Mouse (Mus musculus): ENCODE results near the gene Hoxb3. TPM values are rescaled to one million over a fixed set of nuclear protein-coding genes. Genes with fewer than 3 reads are reported as not detected.

Gene Hoxb3
- total RNA-seq, 2 experiments from 2014 or later: 0.22 to 0.51 TPM

DNA sequence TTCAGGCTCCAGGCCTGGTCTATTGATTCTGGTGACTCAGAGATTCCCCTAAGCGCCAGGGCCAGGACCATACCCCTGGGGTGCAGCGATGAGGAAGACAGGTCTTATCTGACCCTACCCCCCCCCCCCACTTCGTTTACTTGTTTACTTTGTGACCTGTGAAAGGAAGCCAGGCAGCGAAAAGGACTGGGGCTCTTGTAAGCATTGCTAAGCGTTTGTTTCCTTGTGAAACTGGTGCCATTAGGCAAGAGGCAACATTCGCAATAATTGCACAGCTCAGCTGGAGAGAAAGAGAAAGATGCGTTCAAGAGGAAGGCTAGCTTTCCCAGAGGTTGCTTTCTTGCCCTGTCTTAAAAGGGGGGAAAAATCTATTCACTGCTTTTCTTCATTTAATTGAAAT is 46.0 kb downstream of the Hoxb3 start:
- TF ChIP-seq CTCF (IDR thresholded peaks at IDR 0.05): no peak
- intact Hi-C loops (cut with DNase I): no loop called here

DNA sequence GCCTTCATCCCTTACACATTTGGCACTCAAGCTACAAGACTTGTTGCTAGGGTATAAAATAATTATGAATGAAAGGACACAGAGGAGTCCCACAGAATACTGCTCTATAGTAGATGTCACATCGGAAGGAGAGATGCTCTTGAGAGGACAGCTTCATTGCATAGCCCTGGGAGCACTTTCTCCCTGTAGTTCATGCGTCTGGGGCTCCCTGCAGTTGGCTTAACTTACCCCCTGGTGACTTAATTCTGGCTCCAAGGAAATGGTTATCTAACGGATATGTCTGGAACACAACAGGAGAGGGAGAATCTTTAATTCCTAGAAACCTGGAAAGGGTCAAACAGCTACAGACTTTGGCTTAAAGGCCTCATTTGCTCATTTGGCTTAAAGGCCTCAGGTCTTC is 48.6 kb downstream of the Hoxb3 start:
- no peak for DNase-seq
- Histone ChIP-seq H3K27ac (no peak overlapping the region), H3K4me3 (no peak overlapping the region)
- no peak for TF ChIP-seq CTCF (IDR thresholded peaks at IDR 0.05)
- intact Hi-C loops (cut with DNase I): no loop called here

More for the DNA sequence above, 46.0 kb downstream of the Hoxb3 start:
- H3K27ac ChIP-seq: no peak overlapping the region
- no peak overlapping the region for H3K4me3 ChIP-seq
- DNase-seq: no peak

DNA sequence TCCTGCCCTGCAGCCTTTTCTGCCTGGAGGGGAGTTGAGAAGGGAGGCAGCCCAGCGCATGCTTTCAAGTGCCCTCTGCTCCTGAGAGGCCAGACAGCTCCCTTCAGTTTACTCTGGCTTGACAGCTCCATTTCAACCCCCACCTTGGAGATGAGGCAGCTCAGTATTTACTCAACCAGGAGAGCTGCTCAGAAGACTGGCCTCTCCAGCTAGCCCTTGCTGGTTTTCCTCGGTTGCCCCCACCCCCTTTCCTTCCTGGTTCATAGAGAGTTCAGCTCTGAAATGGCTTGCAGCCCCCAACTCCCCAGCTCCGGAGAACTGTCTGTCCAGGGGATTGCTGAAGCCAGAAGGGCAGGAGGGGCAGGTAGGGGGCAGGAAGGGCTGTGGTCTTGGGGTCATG is 49.4 kb downstream of the Hoxb3 start:
- TF ChIP-seq CTCF (IDR thresholded peaks at IDR 0.05): no peak
- intact Hi-C loops (cut with DNase I): no loop called here
- Histone ChIP-seq H3K4me3 (no peak overlapping the region), H3K27ac (no peak overlapping the region)
- DNase-seq: no peak

DNA sequence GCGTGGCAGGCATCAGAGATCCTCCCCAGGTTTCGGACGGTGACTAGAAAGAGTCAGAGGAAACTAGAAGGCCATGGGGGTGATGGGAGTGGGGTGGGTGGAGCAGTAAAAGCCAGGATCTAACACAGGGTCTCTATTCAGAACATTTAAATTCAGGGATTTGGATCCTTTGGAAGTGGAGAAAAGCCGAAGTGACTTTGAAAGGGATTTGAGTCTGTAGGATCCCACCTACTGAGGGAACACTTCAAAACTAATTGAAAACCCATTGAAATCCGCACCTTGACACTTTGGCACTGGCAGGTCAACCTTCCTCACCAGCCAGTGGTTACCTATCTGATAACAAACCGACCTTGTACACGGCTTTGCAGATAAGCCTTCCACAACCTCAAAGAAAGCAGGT is 51.7 kb downstream of the Hoxb3 start:
- Histone ChIP-seq H3K27ac (no peak overlapping the region), H3K4me3 (no peak overlapping the region)
- intact Hi-C loops (cut with DNase I): no loop called here
- no peak for DNase-seq
- no peak for TF ChIP-seq CTCF (IDR thresholded peaks at IDR 0.05)

DNA sequence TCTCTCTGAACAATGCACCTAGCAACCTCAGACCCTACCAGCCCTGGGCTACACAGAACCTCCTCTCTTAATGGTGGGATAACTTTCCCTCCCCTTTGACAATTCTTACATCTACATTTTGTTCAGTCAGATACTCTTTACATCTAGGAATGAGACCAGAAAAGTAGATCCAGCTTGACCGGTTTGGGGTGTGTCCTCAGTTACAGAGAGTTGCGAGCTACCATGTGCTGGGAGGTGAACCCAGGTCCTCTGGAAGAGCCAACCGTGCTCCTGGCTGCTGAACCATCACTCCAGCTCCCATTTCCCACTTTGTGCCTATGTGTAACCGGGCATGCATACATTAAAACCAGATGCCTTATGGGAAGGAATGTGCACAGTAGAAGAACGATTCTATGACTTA is 60.3 kb downstream of the Hoxb3 start:
- Histone ChIP-seq H3K27ac (no peak overlapping the region), H3K4me3 (no peak overlapping the region)
- TF ChIP-seq CTCF (IDR thresholded peaks at IDR 0.05): no peak
- no peak for DNase-seq
- intact Hi-C loops (cut with DNase I): no loop called here

DNA sequence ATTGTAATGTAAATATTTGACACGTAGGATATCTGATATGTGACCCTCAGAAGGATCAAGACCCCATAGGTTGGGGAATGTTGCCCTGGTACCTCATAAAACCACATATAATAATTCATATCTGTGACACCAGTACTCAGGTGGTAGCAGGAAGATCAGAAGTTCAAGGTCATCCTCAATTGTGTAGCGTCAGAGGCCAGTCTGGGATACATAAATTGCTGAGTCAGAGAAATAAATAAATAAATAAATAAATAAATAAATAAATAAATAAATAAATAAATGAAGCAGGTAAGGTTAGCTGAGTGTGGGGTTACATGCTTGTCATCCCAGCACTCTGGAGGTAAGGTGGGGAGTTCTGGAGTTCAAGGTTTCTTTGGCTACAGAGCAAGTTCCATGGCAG is 64.5 kb downstream of the Hoxb3 start:
- TF ChIP-seq CTCF (IDR thresholded peaks at IDR 0.05): no peak
- intact Hi-C loops (cut with DNase I): no loop called here
- no peak for DNase-seq

DNA sequence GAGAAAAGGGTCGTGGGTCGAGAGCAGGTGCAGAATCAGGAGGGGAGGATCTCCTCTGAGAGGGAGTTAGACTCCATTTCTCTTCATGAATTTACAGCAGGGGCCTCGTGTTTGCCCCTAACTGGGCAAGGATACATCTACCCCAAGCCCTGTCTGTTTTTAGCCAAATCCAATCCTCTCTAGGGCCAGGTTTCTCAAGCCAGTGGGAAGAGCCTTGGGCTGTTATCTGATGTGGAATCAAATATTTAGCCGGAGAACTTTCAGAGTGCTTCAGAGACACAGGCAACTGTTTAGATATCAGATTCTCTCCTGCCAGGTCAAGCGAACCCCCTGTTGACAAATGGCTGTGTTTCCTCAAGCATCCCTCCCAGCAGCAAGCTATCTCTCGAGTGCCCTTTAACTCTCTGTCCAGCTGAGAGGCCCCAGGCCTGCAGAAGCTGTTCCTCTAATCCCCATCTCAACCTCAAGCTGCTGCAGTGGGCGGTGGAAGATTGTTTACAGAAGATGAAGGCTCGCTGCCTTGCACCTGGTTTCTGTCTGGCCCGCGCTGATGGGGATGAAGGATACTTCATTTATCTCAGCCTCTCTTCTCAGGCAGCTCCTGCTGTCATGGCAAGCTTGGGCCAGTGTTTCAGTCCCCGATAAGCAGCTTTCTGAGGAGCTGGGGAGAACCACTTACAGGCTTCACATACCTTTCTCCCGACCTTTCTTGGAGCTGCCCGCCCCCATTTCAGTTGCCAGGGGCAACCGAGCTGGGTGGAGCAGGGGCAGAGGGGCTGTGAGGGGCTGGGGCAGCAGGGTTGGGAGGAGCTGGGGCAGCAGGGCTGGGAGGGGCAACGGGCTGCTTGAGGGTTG is 73.9 kb downstream of the Hoxb3 start:
- H3K4me3 ChIP-seq: no peak overlapping the region
- no peak for TF ChIP-seq CTCF (IDR thresholded peaks at IDR 0.05)
- no peak overlapping the region for H3K27ac ChIP-seq
- DNase-seq: no peak
- intact Hi-C loops (cut with DNase I): no loop called here

More for the DNA sequence above, 64.5 kb downstream of the Hoxb3 start:
- Histone ChIP-seq H3K27ac (no peak overlapping the region), H3K4me3 (no peak overlapping the region)

Small RNA genes within 50 kb of the gene (microRNA-seq; reads per million reads assigned to microRNA genes)
- gene Mir10a: 8,858 reads per million, percentile 92 among the genes with 10 or more reads in this experiment

Other genes starting within 250 kb of the Hoxb3 start
- 1,000 to 10,000 TPM; 1,178 to 1,786 TPM for gene Atp5g1, start 247.7 kb upstream of the Hoxb3 start, total RNA-seq (2021)
- not detected for gene Calcoco2, start 211.4 kb upstream of the Hoxb3 start, total RNA-seq (2021)
- not detected for gene Ttll6, start 189.5 kb upstream of the Hoxb3 start, total RNA-seq (2021)
- gene Hoxb13, start 129.0 kb upstream of the Hoxb3 start, total RNA-seq (2021): not detected
- under 1 TPM in 1 of 2 experiments, not detected in 1; 0.14 TPM for gene Hoxb9, start 51.9 kb upstream of the Hoxb3 start, total RNA-seq (2021)
- under 1 TPM; 0.14 to 0.23 TPM for gene Hoxb8, start 41.4 kb upstream of the Hoxb3 start, total RNA-seq (2021)
- gene Hoxb7, start 36.7 kb upstream of the Hoxb3 start, total RNA-seq (2021): under 1 TPM; 0.47 to 0.56 TPM
- gene Hoxb6, start 30.9 kb upstream of the Hoxb3 start, total RNA-seq (2021): under 1 TPM; 0.56 to 0.64 TPM
- gene Hoxb5, start 20.0 kb upstream of the Hoxb3 start, total RNA-seq (2021): under 1 TPM; 0.26 to 0.28 TPM
- gene Hoxb4, start 5.1 kb upstream of the Hoxb3 start, total RNA-seq (2021): under 1 TPM; 0.31 to 0.38 TPM
- under 1 TPM; 0.15 to 0.20 TPM for gene Hoxb2, start 27.2 kb downstream of the Hoxb3 start, total RNA-seq (2021)
- not detected for gene Hoxb1, start 42.4 kb downstream of the Hoxb3 start, total RNA-seq (2021)
- not detected for gene Skap1, start 141.3 kb downstream of the Hoxb3 start, total RNA-seq (2021)